Mouse (Mus musculus) spleen, adult 2 months (tissue): ENCODE results near the gene Sipa1l1.

Source experiments
- CTCF ChIP-seq: fragments of 200-500 bp; IDR thresholded peaks from 2 replicates; pipeline ENCODE4 v1.5.1; 2011; ENCODE audit warnings: mild to moderate bottlenecking, inconsistent platforms; ENCODE audit not compliant: insufficient read depth, insufficient read length, insufficient replicate concordance; ENCODE audit errors: extremely low read depth
- POLR2A ChIP-seq: fragments of 200-500 bp; IDR thresholded peaks from 2 replicates; pipeline ENCODE4 v1.6.1; 2011; ENCODE audit warnings: low read depth, low read length, inconsistent platforms

DNA sequence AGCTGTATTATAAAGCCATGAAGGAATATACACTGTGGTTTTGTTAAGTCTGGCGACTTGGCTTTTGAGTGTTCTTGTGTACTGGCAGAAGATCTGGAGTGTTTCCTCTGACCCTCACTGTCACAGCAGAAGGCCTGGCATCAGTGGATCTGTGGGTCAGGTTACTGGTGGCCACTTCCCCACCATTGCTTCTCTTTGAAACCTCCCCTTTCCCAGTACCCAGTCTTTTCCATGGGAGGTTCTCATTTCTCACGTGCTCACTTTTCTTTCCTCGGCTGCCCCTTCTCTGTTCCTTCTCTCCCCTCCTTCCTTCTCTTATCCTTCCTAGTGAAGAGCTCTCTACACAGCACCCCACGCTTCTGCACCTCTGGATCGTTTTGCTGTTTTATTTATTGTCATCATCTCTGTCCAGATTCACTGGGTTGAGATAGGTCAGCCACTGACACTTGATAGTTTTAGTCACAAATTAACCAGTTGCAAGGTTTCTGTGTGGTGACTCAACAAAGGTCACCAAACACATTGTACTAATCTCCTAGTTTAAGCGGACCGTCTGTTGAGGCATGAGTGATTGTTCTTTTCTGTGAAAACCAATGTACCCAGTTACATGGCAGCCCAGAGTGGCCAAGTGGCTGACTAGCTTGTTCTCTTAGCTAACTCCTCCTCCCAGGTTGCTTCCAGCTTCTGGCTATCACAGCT lies 150.5 kb downstream of the Sipa1l1 start:
- TF ChIP-seq CTCF (no peak), POLR2A (no peak)
